Mouse (Mus musculus): Measurements from ENCODE around the gene Efnb1.

- no peak for TF ChIP-seq CTCF (IDR thresholded peaks at IDR 0.05; ENCODE audit: low read depth)
- TF ChIP-seq EP300 (optimal IDR thresholded peaks at IDR 0.05): no peak
Measured at GRCm38 (mm10) chrX:99150712-99151111, 14.8 kb downstream of the Efnb1 start.
